Mouse (Mus musculus) ES-Bruce4 (cell line): ENCODE results near the gene Haghl. TPM values are rescaled to one million over a fixed set of nuclear protein-coding genes. Genes with fewer than 3 reads are reported as not detected.
A peak's percentile ranks its signal among the peaks of the same experiment; 100 is the strongest.

Experiments used
- H3K27ac ChIP-seq: 2 replicates; pipeline ENCODE4 v1.5.1; 2012; ENCODE audit warnings: low read length, inconsistent platforms; ENCODE audit not compliant: insufficient read depth
- H3K27me3 ChIP-seq: 2 replicates; pipeline ENCODE4 v1.6.1; 2012; ENCODE audit warnings: mild to moderate bottlenecking, low read length, inconsistent platforms; ENCODE audit not compliant: control insufficient read depth, poor library complexity, insufficient read depth, severe bottlenecking
- H3K36me3 ChIP-seq: 2 replicates; pipeline ENCODE4 v1.6.1; 2012; ENCODE audit warnings: inconsistent platforms, mild to moderate bottlenecking, low read length, moderate library complexity; ENCODE audit not compliant: control insufficient read depth, poor library complexity, insufficient read depth, severe bottlenecking
- H3K4me1 ChIP-seq: one replicate; pipeline ENCODE4 v1.8.1; 2011; ENCODE audit warnings: low read length; ENCODE audit not compliant: control insufficient read depth, insufficient read depth
- H3K4me3 ChIP-seq: 2 replicates; pipeline ENCODE4 v1.5.1; 2011; ENCODE audit warnings: low read depth, mild to moderate bottlenecking, low read length
- H3K9ac ChIP-seq: 2 replicates; pipeline ENCODE4 v1.6.1; 2012; ENCODE audit warnings: low read depth, mild to moderate bottlenecking, inconsistent platforms; ENCODE audit not compliant: poor library complexity, severe bottlenecking
- H3K9me3 ChIP-seq: replicated peaks from 2 replicates; pipeline ENCODE4 v1.6.1; 2012; ENCODE audit warnings: mild to moderate bottlenecking, low read length, inconsistent platforms; ENCODE audit not compliant: control insufficient read depth, poor library complexity, insufficient read depth, severe bottlenecking
- CTCF ChIP-seq: IDR thresholded peaks from one replicate; pipeline ENCODE4 v1.8.1; 2011; ENCODE audit warnings: low read depth, low read length
- EP300 ChIP-seq: IDR thresholded peaks from 2 replicates; pipeline ENCODE4 v1.6.1; 2011; ENCODE audit warnings: low read depth, low read length; ENCODE audit not compliant: insufficient read depth
- polyA plus RNA-seq: library from polyadenylated mRNA; stranded (reverse); fragments of >200 nt; gene quantifications from 2 replicates; pipeline ENCODE4 v1.2.4, GENCODE M21; 2011; ENCODE audit warnings: low read depth; ENCODE audit not compliant: missing spikeins, insufficient read depth, insufficient read length

Haghl gene
- polyA plus RNA-seq, 1 experiment: 32.1 TPM

- Histone ChIP-seq H3K9ac (no peak overlapping the region), H3K4me1 (no peaks in the 10 kb centered on the region), H3K36me3 (no peaks in the 10 kb centered on the region), H3K27ac (peak overlapping the region; percentile 26), H3K9me3 (no peaks in the 10 kb centered on the region), H3K27me3 (no peaks in the 10 kb centered on the region), H3K4me3 (no peak overlapping the region)
- TF ChIP-seq CTCF (peak; percentile 95), EP300 (no peak)
Measured at GRCm38 (mm10) chr17:25732082-25732481, 53.4 kb downstream of the Haghl start.

Other genes starting within 250 kb of the Haghl start
- gene Sox8, start 215.0 kb downstream of the Haghl start, polyA plus RNA-seq: 0.32 and 0.48 TPM in 2 replicates
- gene Lmf1, start 206.6 kb downstream of the Haghl start, polyA plus RNA-seq: 15.2 and 16.1 TPM in 2 replicates
- gene Gng13, start 68.5 kb downstream of the Haghl start, polyA plus RNA-seq: 12.4 and 17.3 TPM in 2 replicates
- 39.4 and 47.2 TPM in 2 replicates for gene Chtf18, start 58.3 kb downstream of the Haghl start, polyA plus RNA-seq
- 17.0 and 18.4 TPM in 2 replicates for gene Rpusd1, start 58.0 kb downstream of the Haghl start, polyA plus RNA-seq
- gene Mslnl, start 49.6 kb downstream of the Haghl start, polyA plus RNA-seq: 0.30 TPM in 1 of 2 replicates, not detected in the other
- 9.6 and 15.1 TPM in 2 replicates for gene Msln, start 31.3 kb downstream of the Haghl start, polyA plus RNA-seq
- 18.8 and 21.3 TPM in 2 replicates for gene Narfl, start 11.9 kb downstream of the Haghl start, polyA plus RNA-seq
- gene Ccdc78, start 907 bp upstream of the Haghl start, polyA plus RNA-seq: not detected in 2 replicates
- gene Fam173a, start 7.2 kb upstream of the Haghl start, polyA plus RNA-seq: 26.0 and 30.6 TPM in 2 replicates
- gene AC134908.4, start 10.0 kb upstream of the Haghl start, polyA plus RNA-seq: 1.6 and 2.6 TPM in 2 replicates
- gene Metrn, start 11.5 kb upstream of the Haghl start, polyA plus RNA-seq: 29.6 and 35.1 TPM in 2 replicates
- gene Fbxl16, start 23.4 kb upstream of the Haghl start, polyA plus RNA-seq: 4.7 and 7.0 TPM in 2 replicates
- gene Wdr24, start 38.0 kb upstream of the Haghl start, polyA plus RNA-seq: 19.8 and 20.7 TPM in 2 replicates
- gene Jmjd8, start 43.2 kb upstream of the Haghl start, polyA plus RNA-seq: 13.2 and 16.7 TPM in 2 replicates
- gene Stub1, start 47.7 kb upstream of the Haghl start, polyA plus RNA-seq: 97.8 and 103 TPM in 2 replicates
- gene Rhbdl1, start 51.6 kb upstream of the Haghl start, polyA plus RNA-seq: not detected in 2 replicates
- 1.4 and 2.3 TPM in 2 replicates for gene Gm20683, start 56.1 kb upstream of the Haghl start, polyA plus RNA-seq
- 23.6 and 29.8 TPM in 2 replicates for gene Rhot2, start 59.2 kb upstream of the Haghl start, polyA plus RNA-seq
- 10.5 and 11.6 TPM in 2 replicates for gene Wdr90, start 75.8 kb upstream of the Haghl start, polyA plus RNA-seq
- 6.1 and 8.3 TPM in 2 replicates for gene Mcrip2, start 83.1 kb upstream of the Haghl start, polyA plus RNA-seq
- 27.9 and 32.6 TPM in 2 replicates for gene Mettl26, start 89.4 kb upstream of the Haghl start, polyA plus RNA-seq
- 0.37 and 0.69 TPM in 2 replicates for gene Wfikkn1, start 95.2 kb upstream of the Haghl start, polyA plus RNA-seq
- 21.3 and 22.7 TPM in 2 replicates for gene Rab40c, start 134.1 kb upstream of the Haghl start, polyA plus RNA-seq
- 61.8 and 62.8 TPM in 2 replicates for gene Pigq, start 159.3 kb upstream of the Haghl start, polyA plus RNA-seq
- 1.2 TPM in 1 of 2 replicates, not detected in the other for gene Nhlrc4, start 159.3 kb upstream of the Haghl start, polyA plus RNA-seq
- not detected in 2 replicates for gene A930017K11Rik, start 166.9 kb upstream of the Haghl start, polyA plus RNA-seq
- gene Capn15, start 200.1 kb upstream of the Haghl start, polyA plus RNA-seq: 14.2 and 17.0 TPM in 2 replicates